Mouse (Mus musculus) hindbrain, postnatal 0 days (tissue): ENCODE results near the gene Pcbp4. TPM values are rescaled to one million over a fixed set of nuclear protein-coding genes. Genes with fewer than 3 reads are reported as not detected.

Source experiments
- ATAC-seq: fragments of 200-750 bp; cut with Nextera tagmentation; 2 replicates; pipeline ENCODE4 v1.8.0; 2017; ENCODE audit warnings: mild to moderate bottlenecking, moderate TSS enrichment, moderate library complexity
- DNase-seq: peaks from one replicate; pipeline ENCODE4 v3.0.0-alpha.2; 2015; ENCODE audit warnings: low spot score
- H3K27ac ChIP-seq: fragments of 300-500 bp; sonication (generic); 2 replicates; pipeline ENCODE4 v1.5.1; 2014; ENCODE audit warnings: mild to moderate bottlenecking
- H3K27me3 ChIP-seq: fragments of 300-500 bp; sonication (generic); 2 replicates; pipeline ENCODE4 v1.6.1; 2014; ENCODE audit warnings: low read length, mixed read lengths; ENCODE audit not compliant: insufficient read depth
- H3K36me3 ChIP-seq: fragments of 300-500 bp; sonication (generic); 2 replicates; pipeline ENCODE4 v1.6.1; 2014; ENCODE audit warnings: low read length, mixed read lengths; ENCODE audit not compliant: insufficient read depth
- H3K4me1 ChIP-seq: fragments of 300-500 bp; sonication (generic); 2 replicates; pipeline ENCODE4 v1.6.1; 2014; ENCODE audit warnings: antibody characterized with exemption, low read length, mixed read lengths; ENCODE audit not compliant: insufficient read depth
- H3K4me2 ChIP-seq: fragments of 300-500 bp; sonication (generic); 2 replicates; pipeline ENCODE4 v1.6.1; 2014; ENCODE audit warnings: low read depth, mild to moderate bottlenecking, low read length, moderate library complexity, mixed read lengths
- H3K4me3 ChIP-seq: fragments of 300-500 bp; sonication (generic); 2 replicates; pipeline ENCODE4 v1.5.1; 2014; ENCODE audit warnings: low read length
- H3K9ac ChIP-seq: fragments of 300-500 bp; sonication (generic); replicated peaks from 2 replicates; pipeline ENCODE4 v1.6.1; 2014; ENCODE audit warnings: mild to moderate bottlenecking, low read length, moderate library complexity, mixed read lengths
- H3K9me3 ChIP-seq: fragments of 300-500 bp; sonication (generic); 2 replicates; pipeline ENCODE4 v1.6.1; 2016; ENCODE audit warnings: low read length, mixed read lengths
- CTCF ChIP-seq: IDR thresholded peaks from 2 replicates; pipeline ENCODE4 v1.5.1; 2016; ENCODE audit warnings: antibody characterized with exemption, control low read depth, low read depth
- WGBS: fragments of 180-500 bp; shearing (Covaris S2); extraction: QIAGEN DNeasy Blood & Tissue Kit; methylation state at CpG from one replicate; pipeline ENCODE4 v1.1.7; 2014; 5-methylcytosine and 5-hydroxymethylcytosine counted together
- polyA plus RNA-seq: library from polyadenylated mRNA; unstranded; fragments of >200 nt; fragmentation: Nextera tagmentation; extraction: Ambion mirVana; gene quantifications from 2 replicates; pipeline ENCODE4 v1.2.1, GENCODE M21; 2015
- total RNA-seq: library from RNA; depleted of rRNA; stranded (reverse); fragments of >200 nt; gene quantifications from 2 replicates; pipeline ENCODE4 v1.2.3, GENCODE M21; 2014

Pcbp4 gene
- total and polyA plus RNA-seq, 2 experiments from 2014 or later: 228 to 623 TPM

GRCm38 (mm10) chr9:106476924-106477484, 23.9 kb downstream of the Pcbp4 start, which contains the start of gene Parp3:
Gene Parp3, minus strand, starts transcription at chr9:106476949.
- under 1% methylated on average over 41 of the region's 41 CpGs for WGBS
- peaks cover 23% of the 10 kb centered on the region; the same call in 1 of the 2 replicates for H3K4me1 ChIP-seq
- H3K9me3 ChIP-seq: no peaks in the 10 kb centered on the region
- peak within 1 kb of the TSS; percentile 59; the same call in 1 of the 2 replicates for H3K27ac ChIP-seq
- no peaks in the 10 kb centered on the region for H3K36me3 ChIP-seq
- peak within 1 kb of the TSS; percentile 96 for H3K4me2 ChIP-seq
- peak within 1 kb of the TSS; percentile 79 for H3K4me3 ChIP-seq
- peak within 1 kb of the TSS; percentile 57 for H3K9ac ChIP-seq
- peak; percentile 100 for DNase-seq
- ATAC-seq: peak; percentile 99
- TF ChIP-seq CTCF: peak; percentile 97
- no peaks in the 10 kb centered on the region for H3K27me3 ChIP-seq

- no peaks in the 10 kb centered on the region for H3K27me3 ChIP-seq
- H3K4me1 ChIP-seq: peaks cover 23% of the 10 kb centered on the region; the same call in 1 of the 2 replicates
- no peak for ATAC-seq
- no peak for DNase-seq
- H3K4me3 ChIP-seq: peak overlapping the region; percentile 79
- H3K36me3 ChIP-seq: 0 out of 2 replicates have a peak, but pooled peaks cover under 1% of the 10 kb centered on the region
- H3K27ac ChIP-seq: peak overlapping the region; percentile 59; the same call in 1 of the 2 replicates
- peak overlapping the region; percentile 57 for H3K9ac ChIP-seq
- H3K4me2 ChIP-seq: peak overlapping the region; percentile 96
- TF ChIP-seq CTCF: no peak
- no peaks in the 10 kb centered on the region for H3K9me3 ChIP-seq
- 5% methylated on average over 16 of the region's 16 CpGs for WGBS
Observed at GRCm38 (mm10) chr9:106477649-106478048, 24.6 kb downstream of the Pcbp4 start.

GRCm38 (mm10) chr9:106478101-106478500, 25.0 kb downstream of the Pcbp4 start:
- no peak for DNase-seq
- peaks cover 5% of the 10 kb centered on the region; the same call in 1 of the 2 replicates for H3K36me3 ChIP-seq
- H3K4me2 ChIP-seq: peak overlapping the region; percentile 96
- H3K9ac ChIP-seq: peak overlapping the region; percentile 57
- no peak for TF ChIP-seq CTCF
- ATAC-seq: no peak
- WGBS: 87% methylated on average over 9 of the region's 9 CpGs
- peaks cover 23% of the 10 kb centered on the region; the same call in 1 of the 2 replicates for H3K4me1 ChIP-seq
- H3K27me3 ChIP-seq: no peaks in the 10 kb centered on the region
- H3K4me3 ChIP-seq: peak overlapping the region; percentile 79
- no peaks in the 10 kb centered on the region for H3K9me3 ChIP-seq
- H3K27ac ChIP-seq: no peak overlapping the region

GRCm38 (mm10) chr9:106480541-106480940, 27.4 kb downstream of the Pcbp4 start:
- Histone ChIP-seq H3K27ac (no peak overlapping the region), H3K9ac (no peak overlapping the region), H3K4me2 (no peak overlapping the region), H3K36me3 (peaks cover 27% of the 10 kb centered on the region), H3K4me1 (peaks cover 16% of the 10 kb centered on the region; the same call in 1 of the 2 replicates), H3K27me3 (no peaks in the 10 kb centered on the region), H3K4me3 (no peak overlapping the region), H3K9me3 (no peaks in the 10 kb centered on the region)
- no peak for TF ChIP-seq CTCF
- DNase-seq: no peak
- WGBS: 95% methylated on average over 6 of the region's 7 CpGs
- ATAC-seq: no peak

- DNase-seq (no peak), ATAC-seq (no peak)
- H3K4me3 ChIP-seq: no peak overlapping the region
- no peaks in the 10 kb centered on the region for H3K9me3 ChIP-seq
- WGBS: 97% methylated on average over 15 of the region's 15 CpGs
- no peak overlapping the region for H3K4me2 ChIP-seq
- no peak for TF ChIP-seq CTCF
- H3K27me3 ChIP-seq: no peaks in the 10 kb centered on the region
- peaks cover 14% of the 10 kb centered on the region; the same call in 1 of the 2 replicates for H3K4me1 ChIP-seq
- no peak overlapping the region for H3K9ac ChIP-seq
- peaks cover 28% of the 10 kb centered on the region for H3K36me3 ChIP-seq
- no peak overlapping the region for H3K27ac ChIP-seq
Observed at GRCm38 (mm10) chr9:106481075-106481474, 28.0 kb downstream of the Pcbp4 start.

- H3K36me3 ChIP-seq: peaks cover 28% of the 10 kb centered on the region
- H3K9me3 ChIP-seq: no peaks in the 10 kb centered on the region
- peaks cover 8% of the 10 kb centered on the region; the same call in 1 of the 2 replicates for H3K4me1 ChIP-seq
- H3K4me3 ChIP-seq: no peak overlapping the region
- WGBS: 94% methylated on average over 13 of the region's 13 CpGs
- H3K27ac ChIP-seq: no peak overlapping the region
- no peak overlapping the region for H3K4me2 ChIP-seq
- no peak for TF ChIP-seq CTCF
- ATAC-seq (no peak), DNase-seq (no peak)
- H3K27me3 ChIP-seq: no peaks in the 10 kb centered on the region
- H3K9ac ChIP-seq: no peak overlapping the region
Observed at GRCm38 (mm10) chr9:106481676-106482075, 28.6 kb downstream of the Pcbp4 start.

GRCm38 (mm10) chr9:106482578-106483115, 29.6 kb downstream of the Pcbp4 start:
- no peaks in the 10 kb centered on the region for H3K27me3 ChIP-seq
- WGBS: 85% methylated on average over 17 of the region's 17 CpGs
- no peak for ATAC-seq
- peaks cover 28% of the 10 kb centered on the region for H3K36me3 ChIP-seq
- DNase-seq: no peak
- H3K9me3 ChIP-seq: no peaks in the 10 kb centered on the region
- H3K9ac ChIP-seq: no peak overlapping the region
- H3K4me2 ChIP-seq: no peak overlapping the region
- H3K27ac ChIP-seq: no peak overlapping the region
- H3K4me3 ChIP-seq: no peak overlapping the region
- peaks cover 6% of the 10 kb centered on the region; the same call in 1 of the 2 replicates for H3K4me1 ChIP-seq
- no peak for TF ChIP-seq CTCF
